Mouse (Mus musculus) right cerebral cortex, postnatal 25 days (tissue): ENCODE data around the gene 9230112D13Rik.
A peak's percentile ranks its signal among the peaks of the same experiment; 100 is the strongest.

Experiments used
- DNase-seq: peaks from one replicate; pipeline ENCODE4 v3.0.0; 2022

9230112D13Rik gene

GRCm38 (mm10) chr14:34522701-34523100 is at the start of gene 9230112D13Rik:
9230112D13Rik (minus strand) TSS chr14:34522801.
- no peak for DNase-seq

GRCm38 (mm10) chr14:34571610-34572387 is 49.2 kb upstream of the 9230112D13Rik start:
- no peak for DNase-seq

- no peak for DNase-seq
Observed at GRCm38 (mm10) chr14:34570903-34571302, 48.3 kb upstream of the 9230112D13Rik start.

GRCm38 (mm10) chr14:34570294-34570693 is 47.7 kb upstream of the 9230112D13Rik start:
- DNase-seq: peak; percentile 68

- DNase-seq: no peak
Observed at GRCm38 (mm10) chr14:34569534-34570194, 47.1 kb upstream of the 9230112D13Rik start.

- no peak for DNase-seq
Observed at GRCm38 (mm10) chr14:34568626-34569025, 46.0 kb upstream of the 9230112D13Rik start.

GRCm38 (mm10) chr14:34567697-34568096 is 45.1 kb upstream of the 9230112D13Rik start:
- no peak for DNase-seq

- no peak for DNase-seq
Observed at GRCm38 (mm10) chr14:34566530-34566929, 43.9 kb upstream of the 9230112D13Rik start.

GRCm38 (mm10) chr14:34565711-34566110 is 43.1 kb upstream of the 9230112D13Rik start:
- no peak for DNase-seq

GRCm38 (mm10) chr14:34564646-34565045 is 42.0 kb upstream of the 9230112D13Rik start:
- DNase-seq: no peak

- DNase-seq: no peak
Observed at GRCm38 (mm10) chr14:34562393-34562792, 39.8 kb upstream of the 9230112D13Rik start.

- DNase-seq: no peak
Observed at GRCm38 (mm10) chr14:34561647-34562046, 39.0 kb upstream of the 9230112D13Rik start.

- DNase-seq: no peak
Observed at GRCm38 (mm10) chr14:34558947-34559346, 36.3 kb upstream of the 9230112D13Rik start.

- no peak for DNase-seq
Observed at GRCm38 (mm10) chr14:34555211-34555610, 32.6 kb upstream of the 9230112D13Rik start.

GRCm38 (mm10) chr14:34554047-34554446 is 31.4 kb upstream of the 9230112D13Rik start:
- DNase-seq: no peak

GRCm38 (mm10) chr14:34553470-34553869 is 30.9 kb upstream of the 9230112D13Rik start:
- no peak for DNase-seq

- DNase-seq: no peak
Observed at GRCm38 (mm10) chr14:34552226-34552625, 29.6 kb upstream of the 9230112D13Rik start.

- DNase-seq: peak; percentile 84
Observed at GRCm38 (mm10) chr14:34549004-34549671, 26.5 kb upstream of the 9230112D13Rik start.

- DNase-seq: peak; percentile 66
Observed at GRCm38 (mm10) chr14:34548391-34549001, 25.9 kb upstream of the 9230112D13Rik start.

- no peak for DNase-seq
Observed at GRCm38 (mm10) chr14:34544545-34544944, 21.9 kb upstream of the 9230112D13Rik start.

GRCm38 (mm10) chr14:34544001-34544400 is 21.4 kb upstream of the 9230112D13Rik start:
- DNase-seq: no peak

- DNase-seq: no peak
Observed at GRCm38 (mm10) chr14:34543596-34543995, 21.0 kb upstream of the 9230112D13Rik start.

- no peak for DNase-seq
Observed at GRCm38 (mm10) chr14:34541896-34542295, 19.3 kb upstream of the 9230112D13Rik start.
